Mouse (Mus musculus) MEL (cell line): ENCODE measurements at regions not wholly inside any gene's neighbourhood (a gene's known extent, or its start where the extent isn't known, plus 50 kb on each side); places are given as distances from the start of the nearest gene placed in this dataset.

ENCODE experiments used
- DNase-seq: peaks from one replicate; pipeline ENCODE4 v3.0.0; 2011; ENCODE audit warnings: low read depth, low spot score
- H3K27ac ChIP-seq: 2 replicates; pipeline ENCODE4 v1.5.1; 2012; ENCODE audit warnings: low read depth, mild to moderate bottlenecking, control low read depth, low read length, moderate library complexity; ENCODE audit not compliant: control insufficient read depth
- H3K27me3 ChIP-seq, 2 experiments: fragments of 150-350 bp in 1 of 2; sonication (generic) in 1 of 2; 2 replicates each; pipeline ENCODE4 v1.6.1; 2012; ENCODE audit warnings: low read length in 2 of 2, mild to moderate bottlenecking in 2 of 2, improper control_type of control experiment in 1 of 2, moderate library complexity in 1 of 2; ENCODE audit not compliant: insufficient read depth in 2 of 2, control insufficient read depth in 1 of 2
- H3K36me3 ChIP-seq, 2 experiments: 2 replicates each; pipeline ENCODE4 v1.6.1; 2012 to 2014; ENCODE audit warnings: low read length in 2 of 2, improper control_type of control experiment in 1 of 2, inconsistent platforms in 1 of 2, mild to moderate bottlenecking in 1 of 2; ENCODE audit not compliant: insufficient read depth in 2 of 2, control insufficient read depth in 1 of 2
- H3K4me1 ChIP-seq, 2 experiments: fragments of 150-350 bp in 1 of 2; sonication (generic) in 1 of 2; 2 replicates each; pipeline ENCODE4 v1.6.1; 2012; ENCODE audit warnings: low read length in 2 of 2, improper control_type of control experiment in 1 of 2, mild to moderate bottlenecking in 1 of 2; ENCODE audit not compliant: insufficient read depth in 2 of 2, control insufficient read depth in 1 of 2
- H3K4me3 ChIP-seq, 2 experiments: fragments of 150-350 bp in 1 of 2; sonication (generic) in 1 of 2; 2 replicates each; pipeline ENCODE4 v1.5.1; 2012; ENCODE audit warnings: low read depth in 2 of 2, low read length in 2 of 2, mild to moderate bottlenecking in 2 of 2, moderate library complexity in 2 of 2, control low read depth in 1 of 2, improper control_type of control experiment in 1 of 2; ENCODE audit not compliant: control insufficient read depth in 1 of 2, insufficient read depth in 1 of 2
- H3K79me2 ChIP-seq: 2 replicates; pipeline ENCODE4 v1.6.1; 2012; ENCODE audit warnings: mild to moderate bottlenecking, low read length, moderate library complexity; ENCODE audit not compliant: control insufficient read depth, poor library complexity, insufficient read depth
- H3K9ac ChIP-seq: 2 replicates; pipeline ENCODE4 v1.6.1; 2012; ENCODE audit warnings: low read depth, mild to moderate bottlenecking, control low read depth, low read length, moderate library complexity; ENCODE audit not compliant: control insufficient read depth, poor library complexity, severe bottlenecking
- H3K9me3 ChIP-seq: fragments of 150-350 bp; sonication (generic); replicated peaks from 2 replicates; pipeline ENCODE4 v1.6.1; 2012; ENCODE audit warnings: mild to moderate bottlenecking, low read length, improper control_type of control experiment, moderate library complexity; ENCODE audit not compliant: insufficient read depth
- CHD2 ChIP-seq: IDR thresholded peaks from 2 replicates; pipeline ENCODE4 v1.6.1; 2011; ENCODE audit warnings: low read length, improper control_type of control experiment
- CTCF ChIP-seq, 3 experiments: IDR thresholded peaks in 2 of 3; conservative IDR thresholded peaks in 1 of 3; 2 replicates each; pipeline ENCODE4 v1.5.1; 2011 to 2012; ENCODE audit warnings: low read length in 3 of 3, low read depth in 2 of 3, mild to moderate bottlenecking in 2 of 3, improper control_type of control experiment in 1 of 3, inconsistent platforms in 1 of 3, mixed read lengths in 1 of 3, moderate library complexity in 1 of 3; ENCODE audit not compliant: control insufficient read depth in 1 of 3, insufficient read depth in 1 of 3, poor library complexity in 1 of 3, severe bottlenecking in 1 of 3
- E2F4 ChIP-seq: IDR thresholded peaks from 2 replicates; pipeline ENCODE4 v1.6.1; 2011; ENCODE audit warnings: low read depth, low read length, improper control_type of control experiment, borderline replicate concordance
- ETS1 ChIP-seq: IDR thresholded peaks from 2 replicates; pipeline ENCODE4 v1.6.1; 2012; ENCODE audit warnings: low read depth, mild to moderate bottlenecking, inconsistent platforms, low read length, improper control_type of control experiment, moderate library complexity
- GABPA ChIP-seq: IDR thresholded peaks from 2 replicates; pipeline ENCODE4 v1.6.1; 2012; ENCODE audit warnings: low read depth, mild to moderate bottlenecking, inconsistent platforms, low read length, improper control_type of control experiment, moderate library complexity
- GATA1 ChIP-seq: IDR thresholded peaks from 2 replicates; pipeline ENCODE4 v1.6.1; 2011; ENCODE audit warnings: low read depth, low read length, improper control_type of control experiment
- MAX ChIP-seq: IDR thresholded peaks from 2 replicates; pipeline ENCODE4 v1.6.1; 2011; ENCODE audit warnings: low read length, improper control_type of control experiment
- MEF2A ChIP-seq: IDR thresholded peaks from 2 replicates; pipeline ENCODE4 v1.6.1; 2014; ENCODE audit warnings: low read depth, mild to moderate bottlenecking, inconsistent platforms, low read length, improper control_type of control experiment; ENCODE audit not compliant: poor library complexity, insufficient replicate concordance, severe bottlenecking; ENCODE audit errors: extremely low read depth
- MXI1 ChIP-seq: IDR thresholded peaks from 2 replicates; pipeline ENCODE4 v1.6.1; 2011; ENCODE audit warnings: mild to moderate bottlenecking, low read depth, low read length, improper control_type of control experiment
- MYB ChIP-seq: IDR thresholded peaks from 2 replicates; pipeline ENCODE4 v1.6.1; 2011; ENCODE audit warnings: mild to moderate bottlenecking, low read depth, low read length, improper control_type of control experiment
- NRF1 ChIP-seq: IDR thresholded peaks from 2 replicates; pipeline ENCODE4 v1.6.1; 2014; ENCODE audit warnings: low read depth, mild to moderate bottlenecking, inconsistent platforms, low read length, improper control_type of control experiment, moderate library complexity; ENCODE audit not compliant: poor library complexity, insufficient read depth, severe bottlenecking
- POLR2A ChIP-seq, 2 experiments: IDR thresholded peaks; 2 replicates each; pipeline ENCODE4 v1.6.1; 2011 to 2012; ENCODE audit warnings: low read length in 2 of 2, mild to moderate bottlenecking in 2 of 2, control low read depth in 1 of 2, improper control_type of control experiment in 1 of 2, low read depth in 1 of 2, moderate library complexity in 1 of 2; ENCODE audit not compliant: control insufficient read depth in 1 of 2, insufficient read depth in 1 of 2, poor library complexity in 1 of 2
- POLR2AphosphoS2 ChIP-seq: IDR thresholded peaks from 2 replicates; pipeline ENCODE4 v1.6.1; 2011; ENCODE audit warnings: low read length, improper control_type of control experiment
- POLR2AphosphoS5 ChIP-seq: IDR thresholded peaks from 2 replicates; pipeline ENCODE4 v1.6.1; 2012; ENCODE audit warnings: low read depth, borderline replicate concordance, mild to moderate bottlenecking, inconsistent platforms, low read length, moderate library complexity, mixed read lengths
- RAD21 ChIP-seq: IDR thresholded peaks from 2 replicates; pipeline ENCODE4 v1.6.1; 2011; ENCODE audit warnings: mild to moderate bottlenecking, low read depth, low read length, improper control_type of control experiment
- RCOR1 ChIP-seq: IDR thresholded peaks from 2 replicates; pipeline ENCODE4 v1.6.1; 2012; ENCODE audit warnings: low read depth, mild to moderate bottlenecking, inconsistent platforms, low read length, improper control_type of control experiment
- SMC3 ChIP-seq: IDR thresholded peaks from 2 replicates; pipeline ENCODE4 v1.6.1; 2011; ENCODE audit warnings: low read depth, low read length, improper control_type of control experiment
- TAL1 ChIP-seq: IDR thresholded peaks from 2 replicates; pipeline ENCODE4 v1.6.1; 2012; ENCODE audit warnings: mild to moderate bottlenecking, inconsistent platforms, low read length, moderate library complexity, mixed read lengths
- UBTF ChIP-seq: IDR thresholded peaks from 2 replicates; pipeline ENCODE4 v1.6.1; 2012; ENCODE audit warnings: low read depth, mild to moderate bottlenecking, inconsistent platforms, low read length, improper control_type of control experiment, moderate library complexity, borderline replicate concordance; ENCODE audit not compliant: insufficient read depth
- USF1 ChIP-seq: IDR thresholded peaks from 2 replicates; pipeline ENCODE4 v1.6.1; 2014; ENCODE audit warnings: low read depth, mild to moderate bottlenecking, inconsistent platforms, low read length, improper control_type of control experiment, moderate library complexity
- USF2 ChIP-seq, 2 experiments: IDR thresholded peaks; 2 replicates each; pipeline ENCODE4 v1.6.1; 2011 to 2012; ENCODE audit warnings: improper control_type of control experiment in 2 of 2, low read length in 2 of 2, borderline replicate concordance in 1 of 2, inconsistent platforms in 1 of 2, low read depth in 1 of 2, mild to moderate bottlenecking in 1 of 2; ENCODE audit not compliant: insufficient read depth in 1 of 2
- ZC3H11A ChIP-seq: IDR thresholded peaks from 2 replicates; pipeline ENCODE4 v1.6.1; 2012; ENCODE audit warnings: low read depth, mild to moderate bottlenecking, inconsistent platforms, low read length, improper control_type of control experiment
- ZKSCAN1 ChIP-seq: IDR thresholded peaks from 2 replicates; pipeline ENCODE4 v1.6.1; 2012; ENCODE audit warnings: low read depth, mild to moderate bottlenecking, inconsistent platforms, low read length, improper control_type of control experiment, moderate library complexity
- ZMIZ1 ChIP-seq: IDR thresholded peaks from 2 replicates; pipeline ENCODE4 v1.6.1; 2012; ENCODE audit warnings: low read depth, mild to moderate bottlenecking, inconsistent platforms, low read length, improper control_type of control experiment, moderate library complexity

GRCm38 (mm10) chr5:45105236-45105816 is 305.8 kb upstream of the Ldb2 start:
- DNase-seq: no peak
- no peak for TF ChIP-seq POLR2AphosphoS2
- no peak for TF ChIP-seq ZMIZ1
- no peak for TF ChIP-seq POLR2A (IDR thresholded peaks at IDR 0.05; ENCODE audit: control insufficient read depth in 1 of 2, insufficient read depth in 1 of 2, low read depth in 1 of 2, low read length in 2 of 2, poor library complexity in 1 of 2)
- no peak for TF ChIP-seq NRF1
- TF ChIP-seq ETS1: no peak
- TF ChIP-seq USF2 (IDR thresholded peaks at IDR 0.05; ENCODE audit: borderline replicate concordance in 1 of 2, insufficient read depth in 1 of 2, low read depth in 1 of 2, low read length in 2 of 2): no peak
- TF ChIP-seq TAL1: no peak
- TF ChIP-seq CHD2: no peak
- no peak for TF ChIP-seq MEF2A
- TF ChIP-seq RAD21: no peak
- TF ChIP-seq SMC3: no peak
- TF ChIP-seq MXI1: no peak
- TF ChIP-seq RCOR1: no peak
- TF ChIP-seq POLR2AphosphoS5: no peak
- Histone ChIP-seq H3K27ac (no peak overlapping the region), H3K4me3 (no peak overlapping the region), H3K9me3 (no peaks in the 10 kb centered on the region), H3K27me3 (no peaks in the 10 kb centered on the region), H3K36me3 (no peaks in the 10 kb centered on the region), H3K79me2 (no peaks in the 10 kb centered on the region), H3K4me1 (no peaks in the 10 kb centered on the region), H3K9ac (no peak overlapping the region)

- H3K27ac ChIP-seq: no peak overlapping the region
- H3K79me2 ChIP-seq: no peaks in the 10 kb centered on the region
- no peak overlapping the region for H3K4me3 ChIP-seq
- no peak overlapping the region for H3K9ac ChIP-seq
- no peaks in the 10 kb centered on the region for H3K4me1 ChIP-seq
- no peaks in the 10 kb centered on the region for H3K27me3 ChIP-seq
- H3K36me3 ChIP-seq: no peaks in the 10 kb centered on the region
- H3K9me3 ChIP-seq: no peaks in the 10 kb centered on the region
- TF ChIP-seq E2F4: no peak
- TF ChIP-seq USF1: no peak
- TF ChIP-seq MYB: no peak
- no peak for TF ChIP-seq GABPA
- TF ChIP-seq ZKSCAN1: no peak
- no peak for TF ChIP-seq MAX
- no peak for TF ChIP-seq UBTF
- no peak for TF ChIP-seq ZC3H11A
- TF ChIP-seq ETS1: no peak
- no peak for TF ChIP-seq CHD2
- TF ChIP-seq GATA1: no peak
- TF ChIP-seq POLR2A (IDR thresholded peaks at IDR 0.05; ENCODE audit: control insufficient read depth in 1 of 2, insufficient read depth in 1 of 2, low read depth in 1 of 2, low read length in 2 of 2, poor library complexity in 1 of 2): no peak
- no peak for TF ChIP-seq CTCF (IDR thresholded peaks at IDR 0.05 in 2 of 3, conservative IDR thresholded peaks at IDR 0.05 in 1 of 3; ENCODE audit: control insufficient read depth in 1 of 3, insufficient read depth in 1 of 3, low read depth in 2 of 3, low read length in 3 of 3, poor library complexity in 1 of 3, severe bottlenecking in 1 of 3)
- TF ChIP-seq, all 39 proteins: peak for 0
- DNase-seq: no peak
Observed at GRCm38 (mm10) chr5:45103763-45104428, 304.4 kb upstream of the Ldb2 start.
